ENCODE assay signal across 16 mouse cellular contexts in genomic region chr3:67573523-67573922, GRCm38 (mm10). TPM values are rescaled to one million over a fixed set of nuclear protein-coding genes. Genes with fewer than 3 reads are reported as not detected.
DNase-seq lines count a peak whose midpoint lies in the region; TF ChIP-seq lines count a peak whose summit lies in the region.
"Had no signal": no experiment of that assay in that cellular context is flagged by ENCODE, and none has a peak within 500 bp of the region (broad histone marks: within the 10 kb centered on the region; RNA-seq: fewer than 3 reads in every experiment).

No protein-coding gene starts in this region.

- H3K27ac ChIP-seq in layer of hippocampus, adult 2 months, result no peak overlapping the region
- no peak overlapping the region for H3K27ac ChIP-seq in CH12.LX (ENCODE audit: insufficient read depth, low read depth)
- H3K27ac ChIP-seq: forebrain, embryonic 12.5 days; lung, embryonic 15.5 days; midbrain, embryonic 12.5 days; neural tube, embryonic 12.5 days had no signal

- H3K4me1 ChIP-seq in CH12.LX (ENCODE audit: control insufficient read depth in 1 of 2, insufficient read depth in 2 of 2), result peaks cover 10 to 44% of the 10 kb centered on the region in 2 experiments
- H3K4me1 ChIP-seq: lung, embryonic 15.5 days; midbrain, embryonic 12.5 days; neural tube, embryonic 12.5 days had no signal

- no peak for TF ChIP-seq EP300 in CH12.LX (IDR thresholded peaks at IDR 0.05; ENCODE audit: low read length)

- 0 out of 2 replicates have a peak, but pooled peaks have one; percentile 18 for TF ChIP-seq CTCF in layer of hippocampus, adult 2 months (conservative IDR thresholded peaks at IDR 0.05)
- TF ChIP-seq CTCF in CH12.LX (conservative IDR thresholded peaks at IDR 0.05 in 1 of 2, IDR thresholded peaks at IDR 0.05 in 1 of 2; ENCODE audit: low read depth in 2 of 2, low read length in 2 of 2), result peak in 1 of 2 experiments; percentile 45; a peak in 3 of 4 replicates

- no peaks in the 10 kb centered on the region for H3K36me3 ChIP-seq in CH12.LX (replicated peaks in 1 of 2; ENCODE audit: control insufficient read depth in 1 of 2, insufficient read depth in 1 of 2, low read length in 1 of 2)
- no peaks in the 10 kb centered on the region for H3K36me3 ChIP-seq in splenic B cell, adult 2 months (ENCODE audit: control insufficient read depth, insufficient read depth, low read length, poor library complexity, severe bottlenecking)
- H3K36me3 ChIP-seq: forebrain, embryonic 12.5 days; lung, embryonic 15.5 days; midbrain, embryonic 12.5 days; neural tube, embryonic 12.5 days had no signal

- in situ Hi-C loops in CH12.LX (cut with MboI; ENCODE audit: low pct_ligation_motif_present, low pct_unique_long_range_greater_than_20kb, low sequenced_read_pairs), result no loop called here

- no peaks in the 10 kb centered on the region for H3K79me2 ChIP-seq in CH12.LX (replicated peaks; ENCODE audit: control insufficient read depth, extremely low read depth, insufficient read depth, poor library complexity, severe bottlenecking)

- DNase-seq in layer of hippocampus, adult 2 months (ENCODE audit: low spot score in 2 of 2), result no peak
- no peak for DNase-seq in layer of hippocampus, postnatal 10 days (ENCODE audit: low spot score in 2 of 2)
- peak; percentile 30 for DNase-seq in CH12.LX (ENCODE audit: extremely low read depth)
- DNase-seq in R1 (ENCODE audit: low read depth, low spot score), result peak; percentile 60
- peak; percentile 23 for DNase-seq in splenic B cell, adult 2 months (ENCODE audit: low read depth, low spot score)
- DNase-seq in kidney, adult 11 months, result no peak
- no peak for DNase-seq in thymus, postnatal 36 days
- DNase-seq: gastrocnemius, postnatal 25 days had no signal

- dilution Hi-C loops in CH12.LX (cut with MboI; ENCODE audit: extremely low pct_ligation_motif_present, extremely low pct_unique_long_range_greater_than_20kb, low sequenced_read_pairs), result no loop called here

- no peaks in the 10 kb centered on the region for H3K27me3 ChIP-seq in CH12.LX (replicated peaks)
- no peaks in the 10 kb centered on the region for H3K27me3 ChIP-seq in splenic B cell, adult 2 months (ENCODE audit: control insufficient read depth, insufficient read depth, low read length, poor library complexity, severe bottlenecking)
- H3K27me3 ChIP-seq: lung, embryonic 15.5 days; neural tube, embryonic 12.5 days had no signal

- no peak for TF ChIP-seq RAD21 in CH12.LX (IDR thresholded peaks at IDR 0.05; ENCODE audit: low read depth, low read length)

- H3K4me3 ChIP-seq in layer of hippocampus, adult 2 months, result no peak overlapping the region
- no peak overlapping the region for H3K4me3 ChIP-seq in CH12.LX (replicated peaks in 1 of 3; ENCODE audit: low read depth in 2 of 3, low read length in 2 of 3, poor library complexity in 1 of 3)
- H3K4me3 ChIP-seq: forebrain, embryonic 12.5 days; lung, embryonic 15.5 days; midbrain, embryonic 12.5 days; neural tube, embryonic 12.5 days had no signal

- TF ChIP-seq POLR2A in CH12.LX (IDR thresholded peaks at IDR 0.05; ENCODE audit: low read depth, low read length), result no peak

- H3K9ac ChIP-seq in CH12.LX (ENCODE audit: insufficient read depth, low read depth), result no peak overlapping the region
- H3K9ac ChIP-seq: forebrain, embryonic 12.5 days; lung, embryonic 15.5 days; midbrain, embryonic 12.5 days; neural tube, embryonic 12.5 days had no signal

- H3K9me3 ChIP-seq in CH12.LX (replicated peaks; ENCODE audit: low read length), result no peaks in the 10 kb centered on the region
- H3K9me3 ChIP-seq: forebrain, embryonic 12.5 days; lung, embryonic 15.5 days; midbrain, embryonic 12.5 days; neural tube, embryonic 12.5 days had no signal

- no peak overlapping the region for H3K4me2 ChIP-seq in CH12.LX (ENCODE audit: insufficient read depth, low read depth, poor library complexity, severe bottlenecking)
- H3K4me2 ChIP-seq: forebrain, embryonic 12.5 days; liver, embryonic 11.5 days; lung, embryonic 15.5 days; midbrain, embryonic 12.5 days; neural tube, embryonic 12.5 days had no signal

TF ChIP-seq in CH12.LX, 34 proteins besides CTCF, POLR2A, EP300 and RAD21:
- TF ChIP-seq ZNF384 (IDR thresholded peaks at IDR 0.05; ENCODE audit: low read depth, low read length) (no peak), NRF1 (IDR thresholded peaks at IDR 0.05; ENCODE audit: low read depth, low read length) (no peak)

RNA-seq across cellular contexts. Expression of gene Mfsd1, which starts 9.0 kb away (rescaled TPM):
- 10 to 100 TPM; 39.8 to 41.3 TPM for total RNA-seq in layer of hippocampus, adult 2 months (2021)
- total RNA-seq in layer of hippocampus, postnatal 10 days (2021), result 10 to 100 TPM; 47.7 to 51.1 TPM
- total RNA-seq in CH12.LX (2012; rRNA removed) (44.3 and 50.3 TPM in 2 replicates), CH12.LX (2014; rRNA removed) (56.8 and 68.7 TPM in 2 replicates)
- 82.2 and 95.7 TPM in 2 replicates for polyA plus RNA-seq in CH12.LX (2012; ENCODE audit: insufficient read length, low read depth)

RNA-seq across cellular contexts. Expression of gene Rarres1, which starts 58.2 kb away (rescaled TPM):
- 1 to 10 TPM; 1.5 to 1.8 TPM for total RNA-seq in layer of hippocampus, adult 2 months (2021)
- total RNA-seq in layer of hippocampus, postnatal 10 days (2021), result 1 to 10 TPM; 2.2 to 3.3 TPM
- total RNA-seq in CH12.LX (2012; rRNA removed) (0.08 TPM in 1 of 2 replicates, not detected in the other), CH12.LX (2014; rRNA removed) (0.24 and 0.34 TPM in 2 replicates)
- polyA plus RNA-seq in CH12.LX (2012; ENCODE audit: insufficient read length, low read depth), result 0.42 TPM in 1 of 2 replicates, not detected in the other
- total RNA-seq: monocyte, adult 5-6 weeks had no signal
- polyA plus RNA-seq: inflammation-experienced regulatory T-cells, adult 6 months; Patski had no signal

Comparison
In these comparisons a context has a peak if more than half of its experiments do, and no peak if none do; other contexts are left out.
1. DNase-seq: peak in CH12.LX (single experiment), R1 (single experiment) and splenic B cell, adult 2 months (single experiment); none in layer of hippocampus, adult 2 months (0 of 2), layer of hippocampus, postnatal 10 days (0 of 2), kidney, adult 11 months (single experiment) and thymus, postnatal 36 days (0 of 2).